Mouse (Mus musculus): Measurements from ENCODE around the gene Mfsd4b5. TPM values are rescaled to one million over a fixed set of nuclear protein-coding genes. Genes with fewer than 3 reads are reported as not detected.

Mfsd4b5 gene
- not detected in 2 replicates for polyA plus RNA-seq (2014; fragmentation: Nextera tagmentation; extraction: Ambion mirVana)

GRCm38 (mm10) chr10:39986466-39986865 lies at the start of gene Mfsd4b5:
TSS of gene Mfsd4b5 (minus strand) at chr10:39986646.
- DNase-seq (ENCODE audit: low spot score) (no peak), ATAC-seq (no peak)
- Histone ChIP-seq H3K36me3 (ENCODE audit: control insufficient read depth, insufficient read depth, low read length) (no peaks in the 10 kb centered on the region), H3K9me3 (replicated peaks; ENCODE audit: control insufficient read depth, low read length) (no peaks in the 10 kb centered on the region), H3K4me3 (ENCODE audit: low read depth, low read length) (no peak within 1 kb of the TSS), H3K4me1 (ENCODE audit: control insufficient read depth, insufficient read depth, low read length) (no peaks in the 10 kb centered on the region), H3K27me3 (replicated peaks; ENCODE audit: control insufficient read depth, insufficient read depth, low read length) (no peaks in the 10 kb centered on the region), H3K9ac (ENCODE audit: low read length) (no peak within 1 kb of the TSS), H3K4me2 (ENCODE audit: low read length) (no peak within 1 kb of the TSS), H3K27ac (ENCODE audit: low read depth, low read length) (no peak within 1 kb of the TSS)
- WGBS = 92% methylated on average over 12 of the region's 12 CpGs

DNA sequence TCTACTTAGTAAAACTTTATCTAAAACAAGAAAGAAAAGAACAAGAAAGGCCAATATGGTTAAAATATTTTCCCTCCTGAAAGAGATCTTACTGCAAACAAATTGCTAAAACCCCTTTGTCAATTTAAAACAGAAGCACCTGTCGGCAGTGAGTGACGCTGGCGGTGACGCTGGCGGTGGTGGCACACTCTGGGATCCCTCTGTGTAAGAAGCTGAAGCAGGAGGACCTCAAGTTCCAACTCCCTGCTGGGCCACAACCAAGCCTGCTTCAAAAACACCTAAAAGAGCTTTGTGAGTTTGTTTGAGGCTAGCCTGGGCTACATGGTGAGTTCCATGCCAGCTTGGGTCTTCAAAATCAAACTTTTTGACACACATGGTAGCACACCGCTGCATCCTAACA lies 48.5 kb upstream of the Mfsd4b5 start:
- no peak for DNase-seq (ENCODE audit: low spot score)
- WGBS = 93% methylated on average over 6 of the region's 6 CpGs

GRCm38 (mm10) chr10:40032897-40033296 lies 46.5 kb upstream of the Mfsd4b5 start:
- no peaks in the 10 kb centered on the region for H3K4me1 ChIP-seq (ENCODE audit: control insufficient read depth, insufficient read depth, low read length)
- no peaks in the 10 kb centered on the region for H3K9me3 ChIP-seq (replicated peaks; ENCODE audit: control insufficient read depth, low read length)
- H3K4me2 ChIP-seq (ENCODE audit: low read length) = no peak overlapping the region
- H3K27me3 ChIP-seq (replicated peaks; ENCODE audit: control insufficient read depth, insufficient read depth, low read length) = no peaks in the 10 kb centered on the region
- DNase-seq (ENCODE audit: low spot score) (no peak), ATAC-seq (no peak)
- H3K9ac ChIP-seq (ENCODE audit: low read length) = no peak overlapping the region
- WGBS = 83% methylated on average over 2 of the region's 2 CpGs
- no peak overlapping the region for H3K4me3 ChIP-seq (ENCODE audit: low read depth, low read length)
- no peaks in the 10 kb centered on the region for H3K36me3 ChIP-seq (ENCODE audit: control insufficient read depth, insufficient read depth, low read length)
- H3K27ac ChIP-seq (ENCODE audit: low read depth, low read length) = no peak overlapping the region

More for the DNA sequence above, 48.5 kb upstream of the Mfsd4b5 start:
- Histone ChIP-seq H3K27me3 (replicated peaks; ENCODE audit: control insufficient read depth, insufficient read depth, low read length) (no peaks in the 10 kb centered on the region), H3K9ac (ENCODE audit: low read length) (no peak overlapping the region), H3K4me2 (ENCODE audit: low read length) (no peak overlapping the region), H3K9me3 (replicated peaks; ENCODE audit: control insufficient read depth, low read length) (no peaks in the 10 kb centered on the region), H3K27ac (ENCODE audit: low read depth, low read length) (no peak overlapping the region), H3K4me3 (ENCODE audit: low read depth, low read length) (no peak overlapping the region), H3K4me1 (ENCODE audit: control insufficient read depth, insufficient read depth, low read length) (no peaks in the 10 kb centered on the region), H3K36me3 (ENCODE audit: control insufficient read depth, insufficient read depth, low read length) (no peaks in the 10 kb centered on the region)
- no peak for ATAC-seq

DNA sequence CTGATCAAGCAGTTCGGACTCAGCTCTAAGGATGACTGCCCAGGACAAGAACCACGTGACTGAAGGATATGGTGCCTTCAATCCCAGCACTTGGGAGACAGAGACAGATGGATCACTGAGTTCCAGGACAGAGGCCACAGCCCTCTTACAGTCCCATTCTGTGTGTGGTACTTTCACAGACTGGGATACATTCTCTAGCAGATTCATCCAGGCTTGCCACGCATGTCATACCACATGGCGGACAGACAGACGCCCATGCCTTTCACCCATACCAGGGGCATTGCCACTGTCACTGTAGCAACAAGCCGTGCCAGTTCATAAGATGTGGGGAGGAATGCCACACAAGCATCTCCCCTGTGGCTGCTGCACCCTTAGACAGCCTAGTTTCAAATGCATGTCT lies 44.3 kb upstream of the Mfsd4b5 start:
- H3K9me3 ChIP-seq (replicated peaks; ENCODE audit: control insufficient read depth, low read length) = peaks cover 4% of the 10 kb centered on the region; the same call in 1 of the 2 replicates
- H3K36me3 ChIP-seq (ENCODE audit: control insufficient read depth, insufficient read depth, low read length) = no peaks in the 10 kb centered on the region
- no peak for ATAC-seq
- no peak for DNase-seq (ENCODE audit: low spot score)
- H3K9ac ChIP-seq (ENCODE audit: low read length) = no peak overlapping the region
- H3K27ac ChIP-seq (ENCODE audit: low read depth, low read length) = no peak overlapping the region
- no peak overlapping the region for H3K4me3 ChIP-seq (ENCODE audit: low read depth, low read length)
- no peak overlapping the region for H3K4me2 ChIP-seq (ENCODE audit: low read length)
- whole genome bisulfite sequencing = 90% methylated on average over 6 of the region's 6 CpGs
- no peaks in the 10 kb centered on the region for H3K27me3 ChIP-seq (replicated peaks; ENCODE audit: control insufficient read depth, insufficient read depth, low read length)
- H3K4me1 ChIP-seq (ENCODE audit: control insufficient read depth, insufficient read depth, low read length) = no peaks in the 10 kb centered on the region

DNA sequence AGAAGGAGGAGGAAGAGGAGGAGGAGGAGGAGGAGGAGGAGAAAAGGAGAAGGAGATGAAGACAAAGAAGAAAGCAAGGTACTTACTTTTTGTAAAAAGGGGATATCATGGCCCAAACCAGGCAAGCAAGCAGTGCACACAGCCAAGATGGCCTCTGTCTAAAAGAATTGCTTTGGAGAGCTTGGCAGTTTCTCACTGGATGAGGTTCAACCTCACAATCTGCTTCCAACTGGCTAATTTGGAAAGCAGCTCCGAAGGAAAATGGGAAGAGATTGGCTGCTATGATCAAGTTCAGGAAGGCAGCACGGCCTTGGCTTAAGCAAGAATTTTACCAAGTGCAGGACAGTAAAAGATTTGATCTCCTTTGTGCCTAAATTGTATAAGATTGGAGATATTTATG lies 43.2 kb upstream of the Mfsd4b5 start:
- no peak overlapping the region for H3K4me3 ChIP-seq (ENCODE audit: low read depth, low read length)
- no peaks in the 10 kb centered on the region for H3K4me1 ChIP-seq (ENCODE audit: control insufficient read depth, insufficient read depth, low read length)
- H3K9me3 ChIP-seq (replicated peaks; ENCODE audit: control insufficient read depth, low read length) = peaks cover 4% of the 10 kb centered on the region; the same call in 1 of the 2 replicates
- H3K36me3 ChIP-seq (ENCODE audit: control insufficient read depth, insufficient read depth, low read length) = no peaks in the 10 kb centered on the region
- H3K27ac ChIP-seq (ENCODE audit: low read depth, low read length) = no peak overlapping the region
- H3K27me3 ChIP-seq (replicated peaks; ENCODE audit: control insufficient read depth, insufficient read depth, low read length) = no peaks in the 10 kb centered on the region
- WGBS = 79% methylated on average over 2 of the region's 2 CpGs
- DNase-seq (ENCODE audit: low spot score) (no peak), ATAC-seq (no peak)
- H3K4me2 ChIP-seq (ENCODE audit: low read length) = no peak overlapping the region
- H3K9ac ChIP-seq (ENCODE audit: low read length) = no peak overlapping the region

- Histone ChIP-seq H3K36me3 (ENCODE audit: control insufficient read depth, insufficient read depth, low read length) (no peaks in the 10 kb centered on the region), H3K9ac (ENCODE audit: low read length) (no peak overlapping the region), H3K9me3 (replicated peaks; ENCODE audit: control insufficient read depth, low read length) (peaks cover 4% of the 10 kb centered on the region; the same call in 1 of the 2 replicates), H3K4me1 (ENCODE audit: control insufficient read depth, insufficient read depth, low read length) (peaks cover 2% of the 10 kb centered on the region; the same call in 1 of the 2 replicates), H3K4me2 (ENCODE audit: low read length) (no peak overlapping the region), H3K27ac (ENCODE audit: low read depth, low read length) (no peak overlapping the region), H3K27me3 (replicated peaks; ENCODE audit: control insufficient read depth, insufficient read depth, low read length) (no peaks in the 10 kb centered on the region), H3K4me3 (ENCODE audit: low read depth, low read length) (no peak overlapping the region)
- no peak for ATAC-seq
- WGBS = 82% methylated on average over 8 of the region's 8 CpGs
- no peak for DNase-seq (ENCODE audit: low spot score)
Measured at GRCm38 (mm10) chr10:40028091-40028490, 41.6 kb upstream of the Mfsd4b5 start.

GRCm38 (mm10) chr10:40026546-40026945 lies 40.1 kb upstream of the Mfsd4b5 start:
- Histone ChIP-seq H3K36me3 (ENCODE audit: control insufficient read depth, insufficient read depth, low read length) (no peaks in the 10 kb centered on the region), H3K4me2 (ENCODE audit: low read length) (no peak overlapping the region), H3K4me1 (ENCODE audit: control insufficient read depth, insufficient read depth, low read length) (peaks cover 2% of the 10 kb centered on the region; the same call in 1 of the 2 replicates), H3K27ac (ENCODE audit: low read depth, low read length) (no peak overlapping the region), H3K9me3 (replicated peaks; ENCODE audit: control insufficient read depth, low read length) (peaks cover 4% of the 10 kb centered on the region; the same call in 1 of the 2 replicates), H3K27me3 (replicated peaks; ENCODE audit: control insufficient read depth, insufficient read depth, low read length) (no peaks in the 10 kb centered on the region), H3K4me3 (ENCODE audit: low read depth, low read length) (no peak overlapping the region), H3K9ac (ENCODE audit: low read length) (no peak overlapping the region)
- ATAC-seq (no peak), DNase-seq (ENCODE audit: low spot score) (no peak)
- 95% methylated on average over 5 of the region's 5 CpGs for WGBS

DNA sequence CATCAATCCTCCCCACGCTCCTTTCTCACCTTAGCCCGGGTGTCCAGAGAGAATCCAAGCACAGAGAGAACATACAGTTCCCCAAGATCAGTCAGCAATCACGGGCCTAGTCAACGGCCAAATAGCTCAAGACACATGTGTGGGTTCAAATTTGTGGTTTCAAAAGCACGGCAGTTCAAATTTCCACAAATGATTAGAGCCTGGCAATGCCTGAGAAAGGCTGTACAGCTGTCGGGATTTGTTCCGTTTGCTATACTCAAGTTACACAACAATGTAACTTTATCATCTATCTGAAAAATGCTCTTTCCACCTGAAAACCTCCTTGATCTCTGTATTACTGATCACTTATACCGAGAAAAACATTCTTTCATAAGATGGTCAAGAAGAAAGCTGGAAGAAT lies 39.1 kb upstream of the Mfsd4b5 start:
- 70% methylated on average over 8 of the region's 8 CpGs for WGBS
- peaks cover 2% of the 10 kb centered on the region; the same call in 1 of the 2 replicates for H3K4me1 ChIP-seq (ENCODE audit: control insufficient read depth, insufficient read depth, low read length)
- H3K36me3 ChIP-seq (ENCODE audit: control insufficient read depth, insufficient read depth, low read length) = no peaks in the 10 kb centered on the region
- DNase-seq (ENCODE audit: low spot score) (no peak), ATAC-seq (no peak)
- H3K9me3 ChIP-seq (replicated peaks; ENCODE audit: control insufficient read depth, low read length) = peaks cover 4% of the 10 kb centered on the region; the same call in 1 of the 2 replicates
- H3K27me3 ChIP-seq (replicated peaks; ENCODE audit: control insufficient read depth, insufficient read depth, low read length) = no peaks in the 10 kb centered on the region
- 0 out of 2 replicates have a peak overlapping the region, but pooled peaks have one; percentile 70 for H3K9ac ChIP-seq (ENCODE audit: low read length)
- H3K4me3 ChIP-seq (ENCODE audit: low read depth, low read length) = peak overlapping the region; percentile 53
- no peak overlapping the region for H3K27ac ChIP-seq (ENCODE audit: low read depth, low read length)
- H3K4me2 ChIP-seq (ENCODE audit: low read length) = peak overlapping the region; percentile 87

DNA sequence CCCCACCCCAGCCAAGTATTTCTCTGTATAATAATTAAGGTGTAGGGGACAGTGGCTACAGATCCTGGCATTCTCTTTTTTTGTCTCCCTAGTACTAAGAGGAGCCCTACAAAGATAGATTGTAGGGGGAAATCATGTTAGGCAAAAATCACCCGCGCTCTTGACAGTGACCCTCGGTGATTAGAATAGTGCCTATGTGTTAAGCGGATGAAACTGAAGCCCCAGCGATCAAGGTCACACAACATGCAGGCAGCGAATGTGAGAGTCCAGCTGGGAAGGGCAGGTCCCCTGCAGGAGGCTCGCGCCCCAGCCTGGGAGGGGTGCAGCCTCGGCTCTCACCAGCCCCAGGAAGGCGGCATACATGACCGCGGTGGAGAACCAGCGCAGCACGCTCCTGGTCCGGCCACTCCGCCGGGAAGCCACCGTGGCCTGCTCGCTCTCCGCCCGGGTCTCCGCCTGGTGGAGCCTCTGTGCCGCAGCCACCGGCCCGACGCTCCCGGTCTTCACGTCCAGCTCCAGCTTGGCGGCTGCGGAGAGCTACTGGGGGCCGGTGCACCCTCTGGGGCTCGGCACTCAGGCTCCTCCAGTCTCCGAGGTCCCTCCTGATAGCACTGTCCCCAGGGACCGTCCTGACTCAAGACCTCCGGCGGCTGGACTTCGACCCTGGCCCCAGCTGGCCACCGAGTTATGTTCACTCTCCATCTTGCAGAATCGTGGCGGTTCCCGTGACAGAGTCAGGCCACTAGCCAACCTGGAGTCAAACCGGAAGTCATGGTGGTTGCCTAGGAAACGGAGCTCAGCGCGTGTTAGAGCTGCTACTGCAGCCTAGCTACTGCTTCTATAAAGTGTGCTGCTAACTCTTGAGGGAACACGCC lies 38.3 kb upstream of the Mfsd4b5 start, which contains the start of gene Mfsd4b1:
Gene Mfsd4b1 (minus strand): TSS at position 715 of the 875 bp plus-strand sequence.
- WGBS = 1% methylated on average over 43 of the region's 46 CpGs
- ATAC-seq = peak; percentile 97

More for the DNA sequence above, 38.3 kb upstream of the Mfsd4b5 start, which contains the start of gene Mfsd4b1:
- peak within 1 kb of the TSS; percentile 53 for H3K4me3 ChIP-seq (ENCODE audit: low read depth, low read length)
- H3K9ac ChIP-seq (ENCODE audit: low read length) = peak within 1 kb of the TSS; percentile 70
- H3K4me2 ChIP-seq (ENCODE audit: low read length) = peak within 1 kb of the TSS; percentile 87
- no peaks in the 10 kb centered on the region for H3K36me3 ChIP-seq (ENCODE audit: control insufficient read depth, insufficient read depth, low read length)
- H3K4me1 ChIP-seq (ENCODE audit: control insufficient read depth, insufficient read depth, low read length) = peaks cover 2% of the 10 kb centered on the region; the same call in 1 of the 2 replicates
- peaks cover 4% of the 10 kb centered on the region; the same call in 1 of the 2 replicates for H3K9me3 ChIP-seq (replicated peaks; ENCODE audit: control insufficient read depth, low read length)
- DNase-seq (ENCODE audit: low spot score) = peak; percentile 97
- peak within 1 kb of the TSS; percentile 74; the same call in 1 of the 2 replicates for H3K27ac ChIP-seq (ENCODE audit: low read depth, low read length)
- H3K27me3 ChIP-seq (replicated peaks; ENCODE audit: control insufficient read depth, insufficient read depth, low read length) = no peaks in the 10 kb centered on the region

Data from forebrain, embryonic 14.5 days (tissue).